Comparison of ENCODE assay signal across 9 mouse cellular contexts in genomic region chr9:114805151-114805671, GRCm38 (mm10). TPM values are rescaled to one million over a fixed set of nuclear protein-coding genes. Genes with fewer than 3 reads are reported as not detected.
DNase-seq lines count a peak whose midpoint lies in the region; ATAC-seq lines count a peak whose summit lies in the region.
"Had no signal": no experiment of that assay in that cellular context is flagged by ENCODE, and none has a peak within 500 bp of the region (broad histone marks: within the 10 kb centered on the region; RNA-seq: fewer than 3 reads in every experiment).

No protein-coding gene starts in this region.

- peak; percentile 68; the same call in 1 of the 2 replicates for ATAC-seq in lung, embryonic 15.5 days (ENCODE audit: borderline replicate concordance, extremely low read depth, low FRiP score, low TSS enrichment)
- ATAC-seq in granulocyte monocyte progenitor cell, adult 5-6 weeks (replicated peaks; ENCODE audit: poor library complexity, severe bottlenecking) = no peak

- no peak overlapping the region; the same call in 1 of the 2 replicates for H3K4me2 ChIP-seq in lung, embryonic 15.5 days
- H3K4me2 ChIP-seq: embryonic facial prominence, embryonic 13.5 days had no signal

- H3K27me3 ChIP-seq in lung, embryonic 15.5 days = no peaks in the 10 kb centered on the region

- H3K9me3 ChIP-seq in lung, embryonic 15.5 days = no peaks in the 10 kb centered on the region
- H3K9me3 ChIP-seq: embryonic facial prominence, embryonic 13.5 days had no signal

- peaks cover 9% of the 10 kb centered on the region for H3K4me1 ChIP-seq in brown adipose tissue, adult 24 weeks (ENCODE audit: control insufficient read depth, insufficient read depth, insufficient read length, low read length)
- H3K4me1 ChIP-seq in lung, embryonic 15.5 days = peaks cover 31% of the 10 kb centered on the region

- H3K27ac ChIP-seq in brown adipose tissue, adult 24 weeks (replicated peaks; ENCODE audit: low read depth, low read length) = peak overlapping the region; percentile 10; the same call in 1 of the 2 replicates
- no peak overlapping the region for H3K27ac ChIP-seq in lung, embryonic 15.5 days
- H3K27ac ChIP-seq: embryonic facial prominence, embryonic 13.5 days had no signal

- peak overlapping the region; percentile 36 for H3K4me3 ChIP-seq in brown adipose tissue, adult 24 weeks (ENCODE audit: insufficient read depth, low read depth, low read length)
- no peak overlapping the region for H3K4me3 ChIP-seq in lung, embryonic 15.5 days
- H3K4me3 ChIP-seq: embryonic facial prominence, embryonic 13.5 days had no signal

- 22% methylated on average over 19 of the region's 19 CpGs for WGBS in lung, embryonic 15.5 days

- peak; percentile 43 for DNase-seq in embryo, embryonic 11 days
- DNase-seq in embryo, embryonic 10 days (ENCODE audit: low spot score) = no peak
- peak; percentile 78 to 79 for DNase-seq in heart, postnatal 10 days
- peak; percentile 75 for DNase-seq in layer of hippocampus, adult 8-10 months (ENCODE audit: low spot score in 2 of 2)
- no peak for DNase-seq in thymus, postnatal 0 days (ENCODE audit: low spot score)

- H3K9ac ChIP-seq in lung, embryonic 15.5 days = no peak overlapping the region
- H3K9ac ChIP-seq: embryonic facial prominence, embryonic 13.5 days had no signal

- intact Hi-C loops in heart, postnatal 10 days (cut with DNase I) = no loop called here

- H3K36me3 ChIP-seq in lung, embryonic 15.5 days = no peaks in the 10 kb centered on the region
- H3K36me3 ChIP-seq: embryonic facial prominence, embryonic 13.5 days had no signal

RNA-seq across cellular contexts. Expression of gene Cmtm7, which starts 23.6 kb away (rescaled TPM):
- polyA plus RNA-seq in brown adipose tissue, adult 24 weeks (2012; ENCODE audit: insufficient read depth, insufficient read length, missing spikeins) = 1.9 and 7.8 TPM in 2 replicates
- 10 to 100 TPM; 25.7 to 26.9 TPM for total RNA-seq in heart, postnatal 10 days (2021)
- total RNA-seq in layer of hippocampus, adult 8-10 months (2022) = 1 to 10 TPM; 3.4 to 7.4 (median 5.3) TPM
- polyA plus RNA-seq in lung, embryonic 15.5 days (2015; fragmentation: Nextera tagmentation; extraction: Ambion mirVana) = 91.3 and 91.8 TPM in 2 replicates
- total RNA-seq in granulocyte monocyte progenitor cell, adult 5-6 weeks (2014; fragmentation: Nextera tagmentation) = 966 and 1,044 TPM in 2 replicates
- 864 and 928 TPM in 2 replicates for total RNA-seq in granulocyte monocyte progenitor cell, adult 5-6 weeks (2017)
- polyA plus RNA-seq in thymus, postnatal 0 days (2015; fragmentation: Nextera tagmentation; extraction: Ambion mirVana) = 299 and 301 TPM in 2 replicates

RNA-seq across cellular contexts. Expression of gene Cmtm8, which starts 38.7 kb away (rescaled TPM):
- polyA plus RNA-seq in brown adipose tissue, adult 24 weeks (2012; ENCODE audit: insufficient read depth, insufficient read length, missing spikeins) = 3.6 and 5.0 TPM in 2 replicates
- 10 to 100 TPM; 13.1 to 13.6 TPM for total RNA-seq in heart, postnatal 10 days (2021)
- total RNA-seq in layer of hippocampus, adult 8-10 months (2022) = 1 to 10 TPM; 2.4 to 3.7 (median 2.5) TPM
- polyA plus RNA-seq in lung, embryonic 15.5 days (2015; fragmentation: Nextera tagmentation; extraction: Ambion mirVana) = 93.2 and 102 TPM in 2 replicates
- total RNA-seq in granulocyte monocyte progenitor cell, adult 5-6 weeks (2014; fragmentation: Nextera tagmentation) = 3.2 and 3.9 TPM in 2 replicates
- total RNA-seq in granulocyte monocyte progenitor cell, adult 5-6 weeks (2017) = 2.4 and 2.9 TPM in 2 replicates
- polyA plus RNA-seq in thymus, postnatal 0 days (2015; fragmentation: Nextera tagmentation; extraction: Ambion mirVana) = 10.5 and 10.6 TPM in 2 replicates

Comparison
In these comparisons a context has a peak if more than half of its experiments do, and no peak if none do; other contexts are left out.
1. DNase-seq: peak in embryo, embryonic 11 days (single experiment), heart, postnatal 10 days (2 of 2) and layer of hippocampus, adult 8-10 months (2 of 2); none in embryo, embryonic 10 days (single experiment) and thymus, postnatal 0 days (single experiment).
2. RNA of gene Cmtm7, which starts 23.6 kb away (total RNA-seq): 864 to 1,044 TPM in granulocyte monocyte progenitor cell, adult 5-6 weeks; 25.7 to 26.9 TPM in heart, postnatal 10 days and 3.4 to 7.4 TPM in layer of hippocampus, adult 8-10 months; every median in the first group is over 10 times any median in the second.